Mouse (Mus musculus): ENCODE data around the gene Hip1.

Hip1 gene

GRCm38 (mm10) chr5:135442430-135442829 is 102.5 kb downstream of the Hip1 start:
- no peak for DNase-seq (ENCODE audit: low spot score in 2 of 2)

- DNase-seq (ENCODE audit: low spot score in 2 of 2) = no peak
Observed at GRCm38 (mm10) chr5:135435039-135435438, 109.9 kb downstream of the Hip1 start.

GRCm38 (mm10) chr5:135433861-135434260 is 111.1 kb downstream of the Hip1 start:
- DNase-seq (ENCODE audit: low spot score in 2 of 2) = no peak

- DNase-seq (ENCODE audit: low spot score in 2 of 2) = no peak
Observed at GRCm38 (mm10) chr5:135431111-135431510, 113.8 kb downstream of the Hip1 start.

GRCm38 (mm10) chr5:135428786-135429185 is 116.1 kb downstream of the Hip1 start:
- DNase-seq (ENCODE audit: low spot score in 2 of 2) = no peak

- DNase-seq (ENCODE audit: low spot score in 2 of 2) = no peak
Observed at GRCm38 (mm10) chr5:135410266-135410665, 134.7 kb downstream of the Hip1 start.

- DNase-seq (ENCODE audit: low spot score in 2 of 2) = no peak
Observed at GRCm38 (mm10) chr5:135408114-135408513, 136.8 kb downstream of the Hip1 start.

- no peak for DNase-seq (ENCODE audit: low spot score in 2 of 2)
Observed at GRCm38 (mm10) chr5:135405437-135405836, 139.5 kb downstream of the Hip1 start.

- DNase-seq (ENCODE audit: low spot score in 2 of 2) = peak; percentile 30 to 34
Observed at GRCm38 (mm10) chr5:135404623-135405022, 140.3 kb downstream of the Hip1 start.

GRCm38 (mm10) chr5:135400244-135400643 is 144.7 kb downstream of the Hip1 start:
- peak; percentile 70 to 80 for DNase-seq (ENCODE audit: low spot score in 2 of 2)

GRCm38 (mm10) chr5:135399382-135399781 is 145.5 kb downstream of the Hip1 start:
- DNase-seq (ENCODE audit: low spot score in 2 of 2) = no peak

- no peak for DNase-seq (ENCODE audit: low spot score in 2 of 2)
Observed at GRCm38 (mm10) chr5:135395826-135396225, 149.1 kb downstream of the Hip1 start.

GRCm38 (mm10) chr5:135394004-135394823 is 150.7 kb downstream of the Hip1 start, which contains the start of gene Pom121:
TSS of gene Pom121 (minus strand) at chr5:135394546.
- peak; percentile 56 to 67 for DNase-seq (ENCODE audit: low spot score in 2 of 2)

- no peak for DNase-seq (ENCODE audit: low spot score in 2 of 2)
Observed at GRCm38 (mm10) chr5:135383771-135384170, 161.1 kb downstream of the Hip1 start.

- no peak for DNase-seq (ENCODE audit: low spot score in 2 of 2)
Observed at GRCm38 (mm10) chr5:135382746-135383145, 162.2 kb downstream of the Hip1 start.

- no peak for DNase-seq (ENCODE audit: low spot score in 2 of 2)
Observed at GRCm38 (mm10) chr5:135381356-135381925, 163.5 kb downstream of the Hip1 start.

- DNase-seq (ENCODE audit: low spot score in 2 of 2) = no peak
Observed at GRCm38 (mm10) chr5:135380681-135381080, 164.2 kb downstream of the Hip1 start.

GRCm38 (mm10) chr5:135376341-135376740 is 168.6 kb downstream of the Hip1 start:
- no peak for DNase-seq (ENCODE audit: low spot score in 2 of 2)

GRCm38 (mm10) chr5:135375167-135375566 is 169.8 kb downstream of the Hip1 start:
- no peak for DNase-seq (ENCODE audit: low spot score in 2 of 2)

GRCm38 (mm10) chr5:135373601-135374000 is 171.3 kb downstream of the Hip1 start:
- DNase-seq (ENCODE audit: low spot score in 2 of 2) = no peak

GRCm38 (mm10) chr5:135371195-135371594 is 173.7 kb downstream of the Hip1 start:
- no peak for DNase-seq (ENCODE audit: low spot score in 2 of 2)

GRCm38 (mm10) chr5:135369787-135370654 is 174.9 kb downstream of the Hip1 start, which contains the start of gene Nsun5:
TSS of gene Nsun5 (plus strand) at chr5:135369953.
- peak; percentile 95 to 96 for DNase-seq (ENCODE audit: low spot score in 2 of 2)
